24 mouse cellular contexts compared by ENCODE assay signal in the genomic region with DNA sequence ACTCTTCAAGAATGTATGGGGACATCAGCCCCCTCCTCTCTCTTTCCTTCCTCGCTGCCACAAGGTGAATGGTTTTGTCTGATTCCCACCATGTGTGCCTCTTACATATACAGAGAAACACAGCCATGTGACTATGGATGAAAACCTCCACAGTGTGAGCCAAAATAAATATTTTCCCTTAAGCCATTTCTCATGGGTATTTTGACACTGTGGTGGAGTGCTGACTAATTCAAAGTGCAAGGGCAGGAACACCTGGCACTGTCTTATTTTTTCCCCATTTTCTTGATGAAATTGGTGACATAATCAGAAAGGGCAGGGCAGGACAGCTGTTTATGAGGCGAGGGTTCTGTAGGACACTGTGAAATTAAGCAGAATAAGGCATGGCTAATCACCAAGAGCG.
A peak's percentile ranks its signal among the peaks of the same experiment; 100 is the strongest.
DNase-seq lines count a peak whose midpoint lies in the region; ATAC-seq and TF ChIP-seq lines count a peak whose summit lies in the region.
"Had no signal": no experiment of that assay in that cellular context is flagged by ENCODE, and none has a peak within 500 bp of the region (broad histone marks: within the 10 kb centered on the region; RNA-seq: fewer than 3 reads in every experiment).

No protein-coding gene starts in this region.

- peak; percentile 6 for DNase-seq in heart, adult 9 months (ENCODE audit: low spot score in 2 of 2)
- DNase-seq in heart, postnatal 4 days = no peak
- DNase-seq in liver = no peak
- DNase-seq in 3T3-L1 (ENCODE audit: low read depth, low spot score) = peak; percentile 33
- peak; percentile 7 for DNase-seq in limb, embryonic 14.5 days (ENCODE audit: low spot score)
- no peak for DNase-seq in gastrocnemius, postnatal 25 days
- DNase-seq: adrenal gland, postnatal 10 days; cerebellum, adult 2 months; cerebellum, postnatal 36 days; embryo, embryonic 11 days; forebrain, postnatal 0 days; heart, postnatal 36 days; kidney, adult 18-20 months; lung, embryonic 14.5 days; thymus, postnatal 25 days had no signal

- H3K27ac ChIP-seq in liver, embryonic 16.5 days (ENCODE audit: low read length) = no peak overlapping the region
- H3K27ac ChIP-seq in limb, embryonic 14.5 days (replicated peaks; ENCODE audit: low read depth, low read length) = no peak overlapping the region
- H3K27ac ChIP-seq: embryonic facial prominence, embryonic 15.5 days; hindbrain, embryonic 14.5 days; kidney, postnatal 0 days; left cerebral cortex, adult 2 months; stomach, embryonic 15.5 days had no signal

- no peak overlapping the region for H3K4me2 ChIP-seq in liver, embryonic 16.5 days (ENCODE audit: low read depth, low read length)
- no peak overlapping the region for H3K4me2 ChIP-seq in limb, embryonic 14.5 days (replicated peaks; ENCODE audit: low read depth, low read length, severe bottlenecking)
- H3K4me2 ChIP-seq: embryonic facial prominence, embryonic 15.5 days; heart, embryonic 12.5 days; hindbrain, embryonic 14.5 days; lung, embryonic 14.5 days; midbrain, embryonic 11.5 days; stomach, embryonic 15.5 days had no signal

- H3K9me3 ChIP-seq in liver, embryonic 16.5 days (replicated peaks; ENCODE audit: control insufficient read depth, low read length) = no peaks in the 10 kb centered on the region
- no peaks in the 10 kb centered on the region for H3K9me3 ChIP-seq in limb, embryonic 14.5 days (ENCODE audit: control insufficient read depth, low read length)
- H3K9me3 ChIP-seq: embryonic facial prominence, embryonic 15.5 days; heart, embryonic 12.5 days; stomach, embryonic 15.5 days had no signal

- TF ChIP-seq POLR2A in limb, embryonic 14.5 days (IDR thresholded peaks at IDR 0.05; ENCODE audit: borderline replicate concordance, extremely low read depth, insufficient read depth, insufficient read length) = no peak

- H3K27me3 ChIP-seq in liver, embryonic 16.5 days (ENCODE audit: control insufficient read depth, insufficient read depth, low read depth, low read length) = no peaks in the 10 kb centered on the region
- no peaks in the 10 kb centered on the region for H3K27me3 ChIP-seq in limb, embryonic 14.5 days (ENCODE audit: control insufficient read depth, insufficient read depth, low read length)
- H3K27me3 ChIP-seq: embryonic facial prominence, embryonic 15.5 days; heart, embryonic 12.5 days; stomach, embryonic 15.5 days had no signal

- ATAC-seq in liver, embryonic 16.5 days (ENCODE audit: low read depth) = peak; percentile 26; the same call in 1 of the 2 replicates
- ATAC-seq in limb, embryonic 14.5 days (ENCODE audit: low FRiP score, low read depth) = no peak
- ATAC-seq: forebrain, postnatal 0 days; inflammation-experienced regulatory T-cells, adult 6 months had no signal

- H3K4me3 ChIP-seq in liver, embryonic 16.5 days (ENCODE audit: low read depth, low read length) = no peak overlapping the region
- H3K4me3 ChIP-seq in limb, embryonic 14.5 days (replicated peaks; ENCODE audit: low read length) = no peak overlapping the region
- H3K4me3 ChIP-seq: embryonic facial prominence, embryonic 15.5 days; heart, embryonic 12.5 days; left cerebral cortex, adult 2 months; stomach, embryonic 15.5 days had no signal

- no peaks in the 10 kb centered on the region; the same call in 1 of the 2 replicates for H3K4me1 ChIP-seq in liver, embryonic 16.5 days (ENCODE audit: control insufficient read depth, low read depth, low read length)
- H3K4me1 ChIP-seq in limb, embryonic 14.5 days (ENCODE audit: control insufficient read depth, insufficient read depth, low read length) = peaks cover 3% of the 10 kb centered on the region; the same call in 1 of the 2 replicates
- H3K4me1 ChIP-seq: embryonic facial prominence, embryonic 15.5 days; stomach, embryonic 15.5 days had no signal

- no peak overlapping the region for H3K9ac ChIP-seq in liver, embryonic 16.5 days (ENCODE audit: low read depth, low read length)
- H3K9ac ChIP-seq in limb, embryonic 14.5 days (ENCODE audit: low read depth, low read length, severe bottlenecking) = no peak overlapping the region
- H3K9ac ChIP-seq: embryonic facial prominence, embryonic 15.5 days; forebrain, postnatal 0 days; heart, embryonic 12.5 days; hindbrain, embryonic 14.5 days; lung, embryonic 14.5 days; stomach, embryonic 15.5 days had no signal

- H3K36me3 ChIP-seq in liver, embryonic 16.5 days (ENCODE audit: control insufficient read depth, insufficient read depth) = no peaks in the 10 kb centered on the region
- no peaks in the 10 kb centered on the region for H3K36me3 ChIP-seq in limb, embryonic 14.5 days (ENCODE audit: control insufficient read depth, insufficient read depth, low read length)
- H3K36me3 ChIP-seq: embryonic facial prominence, embryonic 15.5 days; heart, embryonic 12.5 days; stomach, embryonic 15.5 days had no signal

- 34% methylated on average over 3 of the region's 3 CpGs for WGBS in liver, embryonic 16.5 days (ENCODE audit: insufficient replicate concordance)
- WGBS in limb, embryonic 14.5 days = 62% methylated on average over 3 of the region's 3 CpGs

Comparison
In these comparisons a context has a peak if more than half of its experiments do, and no peak if none do; other contexts are left out.
1. DNase-seq: peak in heart, adult 9 months (2 of 2), 3T3-L1 (single experiment) and limb, embryonic 14.5 days (single experiment); none in heart, postnatal 4 days (single experiment), liver (single experiment) and gastrocnemius, postnatal 25 days (single experiment).